Mouse (Mus musculus) ES-Bruce4 (cell line): ENCODE results near the gene Pde7b. TPM values are rescaled to one million over a fixed set of nuclear protein-coding genes. Genes with fewer than 3 reads are reported as not detected.

Source experiments
- H3K27ac ChIP-seq: 2 replicates; pipeline ENCODE4 v1.5.1; 2012; ENCODE audit warnings: low read length, inconsistent platforms; ENCODE audit not compliant: insufficient read depth
- H3K27me3 ChIP-seq: 2 replicates; pipeline ENCODE4 v1.6.1; 2012; ENCODE audit warnings: mild to moderate bottlenecking, low read length, inconsistent platforms; ENCODE audit not compliant: control insufficient read depth, poor library complexity, insufficient read depth, severe bottlenecking
- H3K36me3 ChIP-seq: 2 replicates; pipeline ENCODE4 v1.6.1; 2012; ENCODE audit warnings: inconsistent platforms, mild to moderate bottlenecking, low read length, moderate library complexity; ENCODE audit not compliant: control insufficient read depth, poor library complexity, insufficient read depth, severe bottlenecking
- H3K4me1 ChIP-seq: one replicate; pipeline ENCODE4 v1.8.1; 2011; ENCODE audit warnings: low read length; ENCODE audit not compliant: control insufficient read depth, insufficient read depth
- H3K4me3 ChIP-seq: 2 replicates; pipeline ENCODE4 v1.5.1; 2011; ENCODE audit warnings: low read depth, mild to moderate bottlenecking, low read length
- H3K9ac ChIP-seq: 2 replicates; pipeline ENCODE4 v1.6.1; 2012; ENCODE audit warnings: low read depth, mild to moderate bottlenecking, inconsistent platforms; ENCODE audit not compliant: poor library complexity, severe bottlenecking
- H3K9me3 ChIP-seq: replicated peaks from 2 replicates; pipeline ENCODE4 v1.6.1; 2012; ENCODE audit warnings: mild to moderate bottlenecking, low read length, inconsistent platforms; ENCODE audit not compliant: control insufficient read depth, poor library complexity, insufficient read depth, severe bottlenecking
- CTCF ChIP-seq: IDR thresholded peaks from one replicate; pipeline ENCODE4 v1.8.1; 2011; ENCODE audit warnings: low read depth, low read length
- EP300 ChIP-seq: IDR thresholded peaks from 2 replicates; pipeline ENCODE4 v1.6.1; 2011; ENCODE audit warnings: low read depth, low read length; ENCODE audit not compliant: insufficient read depth
- POLR2A ChIP-seq: IDR thresholded peaks from one replicate; pipeline ENCODE4 v1.8.1; 2011; ENCODE audit warnings: low read length; ENCODE audit not compliant: insufficient read depth
- polyA plus RNA-seq: library from polyadenylated mRNA; stranded (reverse); fragments of >200 nt; gene quantifications from 2 replicates; pipeline ENCODE4 v1.2.4, GENCODE M21; 2011; ENCODE audit warnings: low read depth; ENCODE audit not compliant: missing spikeins, insufficient read depth, insufficient read length

Gene Pde7b
- polyA plus RNA-seq, 1 experiment = 0.18 TPM

GRCm38 (mm10) chr10:20490775-20491174 is 234.1 kb downstream of the Pde7b start:
- TF ChIP-seq EP300 (no peak), POLR2A (no peak), CTCF (no peak)
- H3K4me3 ChIP-seq = no peak overlapping the region
- no peak overlapping the region for H3K27ac ChIP-seq
- no peaks in the 10 kb centered on the region for H3K27me3 ChIP-seq
- H3K4me1 ChIP-seq = no peaks in the 10 kb centered on the region
- no peaks in the 10 kb centered on the region for H3K9me3 ChIP-seq
- no peaks in the 10 kb centered on the region for H3K36me3 ChIP-seq
- no peak overlapping the region for H3K9ac ChIP-seq

- TF ChIP-seq CTCF (no peak), POLR2A (no peak), EP300 (no peak)
- Histone ChIP-seq H3K4me1 (no peaks in the 10 kb centered on the region), H3K27me3 (no peaks in the 10 kb centered on the region), H3K27ac (no peak overlapping the region), H3K9ac (no peak overlapping the region), H3K4me3 (no peak overlapping the region), H3K9me3 (no peaks in the 10 kb centered on the region), H3K36me3 (no peaks in the 10 kb centered on the region)
Measured at GRCm38 (mm10) chr10:20490281-20490680, 234.6 kb downstream of the Pde7b start.

GRCm38 (mm10) chr10:20486461-20487253 is 238.2 kb downstream of the Pde7b start:
- Histone ChIP-seq H3K4me1 (no peaks in the 10 kb centered on the region), H3K27me3 (no peaks in the 10 kb centered on the region), H3K27ac (no peak overlapping the region), H3K9ac (no peak overlapping the region), H3K4me3 (no peak overlapping the region), H3K9me3 (no peaks in the 10 kb centered on the region), H3K36me3 (no peaks in the 10 kb centered on the region)
- TF ChIP-seq POLR2A = no peak
- TF ChIP-seq EP300 = no peak
- no peak for TF ChIP-seq CTCF

GRCm38 (mm10) chr10:20485816-20486215 is 239.1 kb downstream of the Pde7b start:
- H3K27ac ChIP-seq = no peak overlapping the region
- no peak overlapping the region for H3K9ac ChIP-seq
- no peaks in the 10 kb centered on the region for H3K9me3 ChIP-seq
- no peaks in the 10 kb centered on the region for H3K27me3 ChIP-seq
- H3K36me3 ChIP-seq = no peaks in the 10 kb centered on the region
- H3K4me1 ChIP-seq = no peaks in the 10 kb centered on the region
- no peak overlapping the region for H3K4me3 ChIP-seq
- TF ChIP-seq CTCF (no peak), EP300 (no peak), POLR2A (no peak)

GRCm38 (mm10) chr10:20479481-20479880 is 245.4 kb downstream of the Pde7b start:
- no peak overlapping the region for H3K27ac ChIP-seq
- no peak for TF ChIP-seq POLR2A
- TF ChIP-seq EP300 = no peak
- TF ChIP-seq CTCF = no peak
- H3K9me3 ChIP-seq = no peaks in the 10 kb centered on the region

GRCm38 (mm10) chr10:20478456-20478855 is 246.4 kb downstream of the Pde7b start:
- Histone ChIP-seq H3K9ac (no peak overlapping the region), H3K27ac (no peak overlapping the region), H3K27me3 (no peaks in the 10 kb centered on the region), H3K36me3 (no peaks in the 10 kb centered on the region), H3K4me3 (no peak overlapping the region), H3K9me3 (no peaks in the 10 kb centered on the region), H3K4me1 (no peaks in the 10 kb centered on the region)
- TF ChIP-seq CTCF (no peak), POLR2A (no peak), EP300 (no peak)

More at GRCm38 (mm10) chr10:20479481-20479880, 245.4 kb downstream of the Pde7b start:
- no peaks in the 10 kb centered on the region for H3K4me1 ChIP-seq
- no peak overlapping the region for H3K4me3 ChIP-seq
- no peak overlapping the region for H3K9ac ChIP-seq
- H3K27me3 ChIP-seq = no peaks in the 10 kb centered on the region
- H3K36me3 ChIP-seq = no peaks in the 10 kb centered on the region
